Mouse (Mus musculus) G1E (cell line): ENCODE data around the gene Epb41l5.

ENCODE experiments used
- CTCF ChIP-seq: IDR thresholded peaks from 2 replicates; pipeline ENCODE4 v1.5.1; 2012; ENCODE audit warnings: low read depth, low read length, inconsistent platforms, mixed read lengths
- GATA1 ChIP-seq: IDR thresholded peaks from 2 replicates; pipeline ENCODE4 v1.6.1; 2012; ENCODE audit warnings: borderline replicate concordance, low read length, inconsistent platforms, mixed read lengths
- POLR2AphosphoS5 ChIP-seq: IDR thresholded peaks from 2 replicates; pipeline ENCODE4 v1.6.1; 2012; ENCODE audit warnings: low read depth, low read length, inconsistent platforms; ENCODE audit not compliant: insufficient replicate concordance

GRCm38 (mm10) chr1:119532165-119532564 lies 116.6 kb downstream of the Epb41l5 start:
- TF ChIP-seq CTCF (no peak), GATA1 (no peak), POLR2AphosphoS5 (no peak)
